Mouse (Mus musculus) heart, adult 9 months (tissue): ENCODE results near the gene H2-Ab1.
"Not testable (repeated sequence)": the region's sequence is repeated elsewhere in the genome, so short reads cannot be mapped to it uniquely, and the experiment has no call there.

Source experiments
- DNase-seq, 2 experiments: peaks; one replicate each; pipeline ENCODE4 v3.0.0; 2022; ENCODE audit warnings: low spot score in 2 of 2

H2-Ab1 gene

DNA sequence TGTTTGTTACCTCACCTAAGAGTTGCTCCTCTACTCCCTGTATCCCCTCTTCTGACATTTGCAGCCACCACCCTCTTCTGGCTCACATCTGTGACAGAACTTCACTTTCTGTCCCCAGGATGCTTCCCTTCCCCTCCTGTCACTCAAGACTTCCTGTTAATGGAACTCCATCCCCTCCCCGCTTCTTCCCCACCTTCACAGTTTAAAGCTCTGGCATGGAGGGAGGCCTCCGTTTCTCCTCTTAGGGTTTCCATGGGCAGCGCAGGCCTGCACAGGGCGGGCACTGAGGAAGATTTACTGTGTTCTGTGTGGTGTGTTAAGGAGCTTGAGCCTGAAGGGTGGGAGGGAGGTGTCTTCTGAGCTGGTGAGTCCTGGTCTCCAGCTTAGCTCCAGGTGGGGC is 50.7 kb downstream of the H2-Ab1 start:
- no peak for DNase-seq

DNA sequence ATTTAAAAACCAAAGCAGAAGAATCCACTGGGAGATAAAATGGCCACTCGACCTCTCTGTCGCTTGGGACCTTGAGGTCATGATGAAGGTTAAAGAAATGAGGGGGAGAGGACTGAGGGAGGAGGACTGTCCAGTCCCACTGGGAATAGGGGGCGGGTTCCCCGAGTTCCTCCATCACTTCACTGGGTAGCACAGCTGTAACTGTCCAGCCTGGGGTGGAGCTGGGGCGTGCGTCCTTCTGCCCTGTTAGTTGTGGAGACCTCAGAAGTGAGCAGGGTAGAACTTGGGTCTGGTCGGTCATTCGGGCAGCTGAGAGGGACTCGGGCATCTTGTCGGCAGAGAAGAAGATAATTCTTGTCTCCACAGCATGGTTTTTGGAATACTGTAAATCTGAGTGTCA is 51.7 kb downstream of the H2-Ab1 start:
- no peak for DNase-seq

DNA sequence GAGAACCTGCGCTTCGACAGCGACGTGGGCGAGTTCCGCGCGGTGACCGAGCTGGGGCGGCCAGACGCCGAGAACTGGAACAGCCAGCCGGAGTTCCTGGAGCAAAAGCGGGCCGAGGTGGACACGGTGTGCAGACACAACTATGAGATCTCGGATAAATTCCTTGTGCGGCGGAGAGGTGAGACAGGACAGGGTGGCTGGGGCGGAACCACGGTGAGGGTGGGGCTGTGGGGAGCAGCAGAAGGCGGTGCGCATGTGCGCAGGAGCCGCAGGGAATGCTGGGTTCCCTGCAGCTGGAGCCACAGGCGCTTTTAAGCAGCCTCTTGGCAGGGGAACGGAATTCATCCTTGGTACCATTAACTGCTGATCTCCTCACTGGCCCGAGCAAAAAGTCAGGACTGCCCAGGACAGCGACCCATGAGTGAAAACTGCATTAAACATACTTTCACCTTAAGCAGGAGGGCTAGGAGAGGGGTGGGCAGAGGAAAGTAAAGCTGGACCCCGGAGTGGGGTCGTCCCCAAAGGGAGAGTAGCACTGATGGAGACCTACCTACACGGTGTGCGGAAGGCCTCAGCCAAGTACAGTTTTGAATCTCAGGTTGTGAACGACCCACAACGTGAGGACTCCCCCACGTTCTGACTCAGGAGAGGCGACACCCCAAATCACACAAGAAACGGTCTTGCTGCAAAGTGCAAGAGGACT is 52.3 kb downstream of the H2-Ab1 start:
- DNase-seq = peak; percentile 57 to 64

DNA sequence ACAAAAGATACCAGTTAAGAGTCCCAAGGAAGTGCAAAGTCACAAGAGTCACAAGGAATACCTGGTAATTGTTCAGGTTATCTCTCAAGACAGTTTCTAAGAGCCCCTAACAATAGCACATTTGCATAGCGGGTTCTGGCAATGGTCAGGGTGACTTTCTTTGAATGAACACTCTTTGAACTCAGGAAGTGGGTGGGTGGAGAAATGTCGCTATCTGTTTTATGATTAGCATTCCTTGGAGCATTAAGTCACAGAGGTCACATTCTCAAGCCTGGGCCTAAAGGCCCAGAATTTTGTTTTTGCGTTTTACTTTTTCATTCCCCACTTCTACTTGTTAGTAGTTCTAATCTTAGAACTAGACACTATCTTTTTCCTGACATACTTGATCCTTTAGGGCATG is 53.0 kb downstream of the H2-Ab1 start:
- DNase-seq = not testable (repeated sequence)

DNA sequence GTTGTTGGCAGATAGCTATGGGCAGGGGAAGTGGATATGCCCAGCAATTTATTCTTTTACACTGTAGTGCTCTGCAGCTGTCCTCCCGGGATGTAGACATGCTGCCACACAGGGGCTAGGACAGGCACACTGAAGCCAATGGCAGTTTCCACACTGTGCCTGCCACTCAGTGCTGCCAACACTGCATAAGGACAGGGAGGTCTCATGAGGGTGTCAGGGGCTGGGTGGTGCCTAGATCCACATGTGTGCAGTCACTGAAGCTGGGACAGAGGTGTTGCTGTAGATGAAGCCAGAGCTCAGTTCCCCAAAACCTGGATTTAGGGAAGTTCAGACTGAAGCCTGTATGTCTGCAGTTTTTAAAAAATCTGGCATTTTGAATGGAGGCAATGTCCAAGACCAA is 54.7 kb downstream of the H2-Ab1 start:
- no peak for DNase-seq

DNA sequence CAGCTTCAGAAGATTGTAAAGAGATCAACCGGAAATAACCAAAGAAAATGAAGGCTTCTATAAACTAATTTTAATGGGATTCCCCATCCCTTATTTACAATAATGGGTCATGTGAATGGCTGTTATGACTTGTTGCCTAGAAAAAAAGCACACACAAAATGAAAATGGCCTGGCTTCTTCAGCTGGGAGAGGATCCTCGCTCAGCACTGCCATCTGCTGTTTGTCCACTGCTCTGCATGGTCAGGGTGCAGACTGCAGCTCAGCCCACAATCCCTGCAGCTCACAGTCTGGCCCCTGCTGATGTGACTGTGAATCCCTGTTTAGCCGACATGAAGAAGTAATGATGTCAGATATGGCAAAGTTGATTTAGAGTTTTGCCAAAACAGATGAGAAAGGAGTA is 55.9 kb downstream of the H2-Ab1 start:
- peak; percentile 47 to 59 for DNase-seq

DNA sequence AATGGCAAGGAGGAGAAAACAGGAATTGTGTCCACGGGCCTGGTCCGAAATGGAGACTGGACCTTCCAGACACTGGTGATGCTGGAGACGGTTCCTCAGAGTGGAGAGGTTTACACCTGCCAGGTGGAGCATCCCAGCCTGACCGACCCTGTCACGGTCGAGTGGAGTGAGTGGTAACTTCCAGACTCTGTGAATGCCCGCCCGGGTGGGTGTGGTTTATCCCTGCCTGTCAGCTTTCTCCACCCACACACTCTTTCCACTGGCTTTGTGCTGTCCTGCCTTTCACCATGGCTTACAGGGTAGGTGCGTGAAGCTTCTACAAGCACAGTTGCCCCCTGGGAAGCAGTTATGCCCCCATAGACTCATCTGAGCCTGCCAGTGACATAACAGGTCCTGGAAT is 56.8 kb downstream of the H2-Ab1 start:
- DNase-seq = no peak

DNA sequence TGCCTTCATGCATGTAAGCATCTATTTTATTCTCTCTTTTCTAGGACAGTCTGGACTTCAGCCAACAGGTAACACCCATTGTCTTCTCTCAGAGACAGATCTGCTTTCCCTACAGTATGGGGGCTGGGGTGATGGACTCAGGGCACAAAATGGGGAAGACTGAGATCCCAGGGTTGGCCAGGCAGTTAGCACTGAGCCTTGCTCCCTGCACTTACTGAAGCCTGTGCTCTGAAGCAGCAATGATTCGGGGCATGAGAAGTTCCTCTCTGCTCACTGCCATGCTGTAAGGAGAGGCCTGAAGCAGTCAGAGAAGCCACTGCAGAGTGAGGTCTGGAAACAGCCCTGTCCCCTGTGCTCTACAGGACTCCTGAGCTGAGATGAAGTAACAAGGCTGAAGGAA is 58.0 kb downstream of the H2-Ab1 start:
- no peak for DNase-seq

DNA sequence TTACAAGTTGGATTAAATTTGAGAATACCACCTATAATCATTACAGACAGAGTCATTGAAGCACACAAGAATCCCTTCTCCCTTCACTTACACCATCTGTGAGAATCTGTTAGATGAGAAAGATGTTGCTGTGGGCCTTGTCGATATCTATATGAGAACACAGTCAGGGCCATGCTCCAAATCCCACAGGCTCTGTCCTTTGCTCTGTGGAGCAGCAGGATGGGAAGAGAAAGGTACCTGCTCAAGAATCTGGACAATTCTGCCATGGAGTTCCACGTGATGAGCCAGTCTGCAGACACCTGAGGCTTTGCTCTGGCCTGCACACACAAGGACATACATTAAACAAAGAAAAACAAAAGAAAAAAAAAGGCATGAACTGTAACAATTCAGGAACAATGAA is 59.2 kb downstream of the H2-Ab1 start:
- no peak for DNase-seq

DNA sequence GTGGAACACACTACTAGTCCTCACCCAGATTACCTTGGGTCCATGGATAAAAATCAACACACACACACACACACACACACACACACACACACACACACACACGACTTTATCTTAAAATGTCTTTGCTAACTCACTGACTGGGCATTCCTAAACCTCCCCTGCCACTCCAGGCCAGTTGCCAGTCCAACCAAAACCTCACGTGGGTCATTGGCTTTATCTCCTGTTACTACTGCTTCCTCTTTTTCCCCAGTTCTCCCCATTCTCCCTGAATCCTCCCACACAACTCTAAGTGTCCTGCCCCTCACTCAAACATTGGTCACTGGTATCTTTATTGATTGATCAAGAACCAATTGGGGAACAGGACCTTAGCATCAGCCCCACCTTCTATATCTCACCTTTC is 59.8 kb downstream of the H2-Ab1 start:
- DNase-seq = no peak
